ENCODE assay signal across 11 mouse cellular contexts in genomic region chr11:80479425-80479824, GRCm38 (mm10). TPM values are rescaled to one million over a fixed set of nuclear protein-coding genes. Genes with fewer than 3 reads are reported as not detected.
A peak's percentile ranks its signal among the peaks of the same experiment; 100 is the strongest.
DNase-seq lines count a peak whose midpoint lies in the region; ATAC-seq and TF ChIP-seq lines count a peak whose summit lies in the region.
"Had no signal": no experiment of that assay in that cellular context is flagged by ENCODE, and none has a peak within 500 bp of the region (broad histone marks: within the 10 kb centered on the region; RNA-seq: fewer than 3 reads in every experiment).

No protein-coding gene starts in this region.

- no peaks in the 10 kb centered on the region; the same call in 1 of the 2 replicates for H3K27me3 ChIP-seq in embryonic facial prominence, embryonic 13.5 days
- no peaks in the 10 kb centered on the region for H3K27me3 ChIP-seq in hindbrain, postnatal 0 days (ENCODE audit: insufficient read depth, low read length)
- no peaks in the 10 kb centered on the region for H3K27me3 ChIP-seq in neural tube, embryonic 15.5 days (replicated peaks)

- peak overlapping the region; percentile 28 for H3K27ac ChIP-seq in embryonic facial prominence, embryonic 13.5 days
- H3K27ac ChIP-seq in hindbrain, postnatal 0 days: peak overlapping the region; percentile 97
- H3K27ac ChIP-seq in neural tube, embryonic 15.5 days (replicated peaks): peak overlapping the region; percentile 98
- H3K27ac ChIP-seq: kidney, postnatal 0 days; liver, embryonic 15.5 days had no signal

- no peak for TF ChIP-seq CTCF in hindbrain, postnatal 0 days (IDR thresholded peaks at IDR 0.05; ENCODE audit: low read depth)

- H3K9me3 ChIP-seq in embryonic facial prominence, embryonic 13.5 days: no peaks in the 10 kb centered on the region
- H3K9me3 ChIP-seq in hindbrain, postnatal 0 days (ENCODE audit: low read length): no peaks in the 10 kb centered on the region
- H3K9me3 ChIP-seq in neural tube, embryonic 15.5 days (replicated peaks): no peaks in the 10 kb centered on the region
- H3K9me3 ChIP-seq: liver, embryonic 15.5 days had no signal

- peak overlapping the region; percentile 77 for H3K4me3 ChIP-seq in embryonic facial prominence, embryonic 13.5 days
- H3K4me3 ChIP-seq in hindbrain, postnatal 0 days (ENCODE audit: low read length): peak overlapping the region; percentile 91
- peak overlapping the region; percentile 87 for H3K4me3 ChIP-seq in neural tube, embryonic 15.5 days (replicated peaks)
- H3K4me3 ChIP-seq: liver, embryonic 15.5 days had no signal

- ATAC-seq in embryonic facial prominence, embryonic 13.5 days (ENCODE audit: insufficient number of reproducible peaks, insufficient read depth, low FRiP score, low TSS enrichment, low read depth): no peak
- no peak for ATAC-seq in hindbrain, postnatal 0 days
- no peak for ATAC-seq in neural tube, embryonic 15.5 days (ENCODE audit: low FRiP score)
- no peak for ATAC-seq in frontal cortex, adult (ENCODE audit: low TSS enrichment)

- H3K9ac ChIP-seq in embryonic facial prominence, embryonic 13.5 days: peak overlapping the region; percentile 82; the same call in 1 of the 2 replicates
- H3K9ac ChIP-seq in hindbrain, postnatal 0 days (replicated peaks; ENCODE audit: low read length): peak overlapping the region; percentile 95
- H3K9ac ChIP-seq in neural tube, embryonic 15.5 days (replicated peaks): peak overlapping the region; percentile 95
- H3K9ac ChIP-seq: liver, embryonic 15.5 days had no signal

- WGBS in embryonic facial prominence, embryonic 13.5 days: 47% methylated on average over 5 of the region's 5 CpGs
- WGBS in hindbrain, postnatal 0 days: 35% methylated on average over 5 of the region's 5 CpGs
- WGBS in neural tube, embryonic 15.5 days: 46% methylated on average over 5 of the region's 5 CpGs

- H3K4me2 ChIP-seq in embryonic facial prominence, embryonic 13.5 days: peak overlapping the region; percentile 97
- peak overlapping the region; percentile 87 for H3K4me2 ChIP-seq in hindbrain, postnatal 0 days (ENCODE audit: low read depth, low read length)
- H3K4me2 ChIP-seq in neural tube, embryonic 15.5 days: peak overlapping the region; percentile 90

- DNase-seq in right cerebral cortex, adult 18-20 months: peak; percentile 31
- DNase-seq in right cerebral cortex, postnatal 14 days: no peak
- DNase-seq in hindbrain, postnatal 0 days (ENCODE audit: low spot score): peak; percentile 55
- DNase-seq in ovary, postnatal 14 days (ENCODE audit: low spot score): no peak
- no peak for DNase-seq in heart, postnatal 36 days
- DNase-seq: gastrocnemius, postnatal 25 days had no signal

- intact Hi-C loops in heart, postnatal 36 days (cut with DNase I): loop anchor here (5.0 kb wide), 2 partner anchors 123 to 193 kb away; no protein-coding TSS in a partner anchor

- peaks cover 58% of the 10 kb centered on the region for H3K4me1 ChIP-seq in embryonic facial prominence, embryonic 13.5 days
- H3K4me1 ChIP-seq in hindbrain, postnatal 0 days (ENCODE audit: insufficient read depth, low read length): peaks cover 25% of the 10 kb centered on the region
- peaks cover 50% of the 10 kb centered on the region for H3K4me1 ChIP-seq in neural tube, embryonic 15.5 days

- H3K36me3 ChIP-seq in embryonic facial prominence, embryonic 13.5 days: peaks cover 11% of the 10 kb centered on the region
- H3K36me3 ChIP-seq in hindbrain, postnatal 0 days (ENCODE audit: insufficient read depth, low read length): no peaks in the 10 kb centered on the region; the same call in 1 of the 2 replicates
- no peaks in the 10 kb centered on the region; the same call in 1 of the 2 replicates for H3K36me3 ChIP-seq in neural tube, embryonic 15.5 days

RNA-seq across cellular contexts. Expression of gene Cdk5r1, which starts 2.6 kb away (rescaled TPM):
- polyA plus RNA-seq in embryonic facial prominence, embryonic 13.5 days (2015; fragmentation: Nextera tagmentation; extraction: Ambion mirVana): 3.7 and 4.0 TPM in 2 replicates
- 355 and 367 TPM in 2 replicates for total RNA-seq in hindbrain, postnatal 0 days (2014; rRNA removed)
- 65.1 and 69.3 TPM in 2 replicates for polyA plus RNA-seq in hindbrain, postnatal 0 days (2015; fragmentation: Nextera tagmentation; extraction: Ambion mirVana)
- 69.6 and 82.7 TPM in 2 replicates for polyA plus RNA-seq in neural tube, embryonic 15.5 days (2015; fragmentation: Nextera tagmentation; extraction: Ambion mirVana)
- 1 to 10 TPM; 1.2 to 1.5 TPM for total RNA-seq in heart, postnatal 36 days (2021)

RNA-seq across cellular contexts. Expression of gene Psmd11, which starts 51.0 kb away (rescaled TPM):
- 288 and 317 TPM in 2 replicates for polyA plus RNA-seq in embryonic facial prominence, embryonic 13.5 days (2015; fragmentation: Nextera tagmentation; extraction: Ambion mirVana)
- total RNA-seq in hindbrain, postnatal 0 days (2014; rRNA removed): 31.2 and 35.1 TPM in 2 replicates
- 272 and 284 TPM in 2 replicates for polyA plus RNA-seq in hindbrain, postnatal 0 days (2015; fragmentation: Nextera tagmentation; extraction: Ambion mirVana)
- polyA plus RNA-seq in neural tube, embryonic 15.5 days (2015; fragmentation: Nextera tagmentation; extraction: Ambion mirVana): 271 and 274 TPM in 2 replicates
- total RNA-seq in heart, postnatal 36 days (2021): 100 to 1,000 TPM; 114 to 128 TPM

Comparison
In these comparisons a context has a peak if more than half of its experiments do, and no peak if none do; other contexts are left out.
1. DNase-seq: peak in right cerebral cortex, adult 18-20 months (single experiment) and hindbrain, postnatal 0 days (single experiment); none in right cerebral cortex, postnatal 14 days (single experiment), ovary, postnatal 14 days (single experiment) and heart, postnatal 36 days (0 of 2).
2. H3K27ac ChIP-seq: peak in every context shown above with its lines; median percentile 98 in neural tube, embryonic 15.5 days; 97 in hindbrain, postnatal 0 days; 28 in embryonic facial prominence, embryonic 13.5 days.
3. RNA of gene Cdk5r1, which starts 2.6 kb away (polyA plus RNA-seq): 69.6 to 82.7 TPM in neural tube, embryonic 15.5 days and 65.1 to 69.3 TPM in hindbrain, postnatal 0 days; 3.7 to 4.0 TPM in embryonic facial prominence, embryonic 13.5 days; every median in the first group is over 10 times any median in the second.
4. Peak in every context shown above with its lines, with median percentiles within 50 percentile points of each other: H3K4me2 ChIP-seq, H3K4me3 ChIP-seq and H3K9ac ChIP-seq.